Mouse (Mus musculus): ENCODE data around the gene Hdac5. TPM values are rescaled to one million over a fixed set of nuclear protein-coding genes. Genes with fewer than 3 reads are reported as not detected.

The Hdac5 gene
- polyA plus RNA-seq (2012; rRNA removed), result 62.5 and 110 TPM in 2 replicates

GRCm38 (mm10) chr11:102230006-102230741 lies at the start of gene Hdac5:
Gene Hdac5, minus strand, starts transcription at chr11:102230166.

GRCm38 (mm10) chr11:102268520-102269244 lies 38.7 kb upstream of the Hdac5 start, which contains the start of gene Asb16:
Gene Asb16, plus strand, starts transcription at chr11:102268743.

GRCm38 (mm10) chr11:102248630-102249230 lies 18.8 kb upstream of the Hdac5 start, which contains the start of gene BC030867:
Gene BC030867, plus strand, starts transcription at chr11:102248882.

GRCm38 (mm10) chr11:102189461-102190436 lies 40.2 kb downstream of the Hdac5 start, which contains the start of gene G6pc3:
Gene G6pc3, plus strand, starts transcription at chr11:102189620.

GRCm38 (mm10) chr11:102184646-102185495 lies 45.1 kb downstream of the Hdac5 start, which contains the start of gene Lsm12:
Gene Lsm12, minus strand, starts transcription at chr11:102185296.

GRCm38 (mm10) chr11:102156039-102156785 lies 73.8 kb downstream of the Hdac5 start, which contains the start of gene Tmem101:
Gene Tmem101, minus strand, starts transcription at chr11:102156404.

DNA sequence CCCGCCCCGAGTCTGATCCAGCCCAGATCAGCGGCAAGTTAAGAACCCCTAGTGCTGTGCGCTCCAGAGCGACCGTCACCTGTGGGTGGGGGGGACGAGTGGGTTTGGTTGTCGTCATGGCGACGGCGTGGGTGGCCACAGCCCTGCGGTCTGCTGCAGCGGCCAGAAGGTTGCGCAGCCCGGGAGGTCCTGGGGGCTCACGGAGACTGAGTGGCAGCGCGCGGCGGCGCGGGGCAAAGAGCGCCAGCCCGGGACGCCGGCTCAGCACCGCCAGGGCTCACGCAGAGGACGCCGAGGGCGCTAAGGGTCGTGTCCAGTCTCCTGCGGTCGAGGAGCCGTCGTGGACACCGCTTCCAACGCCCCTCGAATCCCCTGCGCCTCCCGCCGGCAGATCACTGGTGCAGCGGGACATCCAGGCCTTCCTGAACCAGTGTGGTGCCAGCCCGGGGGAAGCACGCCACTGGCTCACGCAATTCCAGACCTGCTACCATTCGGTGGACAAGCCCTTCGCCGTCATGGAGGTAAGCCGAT lies 84.4 kb downstream of the Hdac5 start, which contains the start of gene Nags:
Nags (plus strand) TSS at position 43 of the 531 bp plus-strand sequence.

Other genes starting within 250 kb of the Hdac5 start
- not detected in 2 replicates for gene Cfap97d1, start 245.9 kb downstream of the Hdac5 start, polyA plus RNA-seq (2012; rRNA removed)
- 8.3 and 10.5 TPM in 2 replicates for gene Dusp3, start 243.2 kb downstream of the Hdac5 start, polyA plus RNA-seq (2012; rRNA removed)
- 27.2 and 29.5 TPM in 2 replicates for gene Mpp3, start 201.7 kb downstream of the Hdac5 start, polyA plus RNA-seq (2012; rRNA removed)
- 0.18 and 0.27 TPM in 2 replicates for gene Cd300lg, start 188.7 kb downstream of the Hdac5 start, polyA plus RNA-seq (2012; rRNA removed)
- 19.5 and 22.5 TPM in 2 replicates for gene Mpp2, start 141.7 kb downstream of the Hdac5 start, polyA plus RNA-seq (2012; rRNA removed)
- gene Ppy, start 128.8 kb downstream of the Hdac5 start, polyA plus RNA-seq (2012; rRNA removed), result not detected in 2 replicates
- 1.8 and 4.3 TPM in 2 replicates for gene Pyy, start 122.3 kb downstream of the Hdac5 start, polyA plus RNA-seq (2012; rRNA removed)
- 0.21 and 0.50 TPM in 2 replicates for gene Nags, start 84.7 kb downstream of the Hdac5 start, polyA plus RNA-seq (2012; rRNA removed)
- gene Tmem101, start 73.8 kb downstream of the Hdac5 start, polyA plus RNA-seq (2012; rRNA removed), result 33.5 and 34.9 TPM in 2 replicates
- gene Lsm12, start 44.9 kb downstream of the Hdac5 start, polyA plus RNA-seq (2012; rRNA removed), result 45.4 and 59.2 TPM in 2 replicates
- gene G6pc3, start 40.5 kb downstream of the Hdac5 start, polyA plus RNA-seq (2012; rRNA removed), result 34.9 and 38.5 TPM in 2 replicates
- gene BC030867, start 18.7 kb upstream of the Hdac5 start, polyA plus RNA-seq (2012; rRNA removed), result 14.9 and 17.9 TPM in 2 replicates
- gene Asb16, start 38.6 kb upstream of the Hdac5 start, polyA plus RNA-seq (2012; rRNA removed), result 0.30 and 0.55 TPM in 2 replicates
- 31.0 and 49.3 TPM in 2 replicates for gene Tmub2, start 54.8 kb upstream of the Hdac5 start, polyA plus RNA-seq (2012; rRNA removed)
- gene Atxn7l3, start 66.5 kb upstream of the Hdac5 start, polyA plus RNA-seq (2012; rRNA removed), result 62.8 and 72.5 TPM in 2 replicates
- gene Ubtf, start 89.6 kb upstream of the Hdac5 start, polyA plus RNA-seq (2012; rRNA removed), result 89.8 and 217 TPM in 2 replicates
- 31.2 and 52.6 TPM in 2 replicates for gene Slc4a1, start 136.0 kb upstream of the Hdac5 start, polyA plus RNA-seq (2012; rRNA removed)
- gene Rundc3a, start 163.2 kb upstream of the Hdac5 start, polyA plus RNA-seq (2012; rRNA removed), result 89.0 and 259 TPM in 2 replicates
- gene Slc25a39, start 177.8 kb upstream of the Hdac5 start, polyA plus RNA-seq (2012; rRNA removed), result 99.5 and 102 TPM in 2 replicates
- 43.8 and 51.9 TPM in 2 replicates for gene Grn, start 200.1 kb upstream of the Hdac5 start, polyA plus RNA-seq (2012; rRNA removed)
- gene Fam171a2, start 217.5 kb upstream of the Hdac5 start, polyA plus RNA-seq (2012; rRNA removed), result 58.6 and 63.7 TPM in 2 replicates
- gene Itga2b, start 240.0 kb upstream of the Hdac5 start, polyA plus RNA-seq (2012; rRNA removed), result 12.7 and 21.3 TPM in 2 replicates